Mouse (Mus musculus): Measurements from ENCODE around the gene Gucy1b2. TPM values are rescaled to one million over a fixed set of nuclear protein-coding genes. Genes with fewer than 3 reads are reported as not detected.

Gucy1b2 gene
- polyA plus RNA-seq, 1 experiment from 2014 or later, result not detected

GRCm38 (mm10) chr14:62389729-62390536 is 66.2 kb downstream of the Gucy1b2 start:
- Histone ChIP-seq H3K4me3 (replicated peaks) (no peak overlapping the region), H3K4me2 (no peak overlapping the region), H3K36me3 (no peaks in the 10 kb centered on the region), H3K9me3 (replicated peaks) (no peaks in the 10 kb centered on the region), H3K27me3 (no peaks in the 10 kb centered on the region), H3K27ac (no peak overlapping the region), H3K9ac (no peak overlapping the region), H3K4me1 (replicated peaks) (no peaks in the 10 kb centered on the region)
- ATAC-seq (ENCODE audit: low read depth), result no peak
- DNase-seq, result no peak
- WGBS (ENCODE audit: insufficient replicate concordance), result 62% methylated on average over 9 of the region's 9 CpGs

- Histone ChIP-seq H3K9ac (no peak overlapping the region), H3K4me3 (replicated peaks) (no peak overlapping the region), H3K4me1 (replicated peaks) (no peaks in the 10 kb centered on the region), H3K27ac (no peak overlapping the region), H3K4me2 (no peak overlapping the region), H3K9me3 (replicated peaks) (no peaks in the 10 kb centered on the region), H3K36me3 (no peaks in the 10 kb centered on the region), H3K27me3 (no peaks in the 10 kb centered on the region)
- ATAC-seq (ENCODE audit: low read depth) (no peak), DNase-seq (no peak)
- 69% methylated on average over 6 of the region's 6 CpGs for WGBS (ENCODE audit: insufficient replicate concordance)
Observed at GRCm38 (mm10) chr14:62389064-62389728, 66.9 kb downstream of the Gucy1b2 start.

GRCm38 (mm10) chr14:62383786-62384299 is 72.2 kb downstream of the Gucy1b2 start:
- H3K4me1 ChIP-seq (replicated peaks), result no peaks in the 10 kb centered on the region
- no peaks in the 10 kb centered on the region for H3K27me3 ChIP-seq
- ATAC-seq (ENCODE audit: low read depth), result no peak
- DNase-seq, result no peak
- no peaks in the 10 kb centered on the region for H3K36me3 ChIP-seq
- H3K9me3 ChIP-seq (replicated peaks), result no peaks in the 10 kb centered on the region
- no peak overlapping the region for H3K4me3 ChIP-seq (replicated peaks)
- H3K9ac ChIP-seq, result no peak overlapping the region
- H3K4me2 ChIP-seq, result no peak overlapping the region
- 67% methylated on average over 3 of the region's 3 CpGs for WGBS (ENCODE audit: insufficient replicate concordance)
- H3K27ac ChIP-seq, result no peak overlapping the region

GRCm38 (mm10) chr14:62383109-62383508 is 73.0 kb downstream of the Gucy1b2 start:
- no peak overlapping the region for H3K4me2 ChIP-seq
- no peaks in the 10 kb centered on the region for H3K4me1 ChIP-seq (replicated peaks)
- no peaks in the 10 kb centered on the region for H3K9me3 ChIP-seq (replicated peaks)
- peaks cover 1% of the 10 kb centered on the region; the same call in 1 of the 2 replicates for H3K36me3 ChIP-seq
- H3K9ac ChIP-seq, result no peak overlapping the region
- no peak for DNase-seq
- ATAC-seq (ENCODE audit: low read depth), result no peak
- no peak overlapping the region for H3K27ac ChIP-seq
- no peak overlapping the region for H3K4me3 ChIP-seq (replicated peaks)
- no peaks in the 10 kb centered on the region for H3K27me3 ChIP-seq
- 72% methylated on average over 3 of the region's 3 CpGs for WGBS (ENCODE audit: insufficient replicate concordance)

GRCm38 (mm10) chr14:62380606-62381005 is 75.5 kb downstream of the Gucy1b2 start:
- Histone ChIP-seq H3K27ac (no peak overlapping the region), H3K4me1 (replicated peaks) (no peaks in the 10 kb centered on the region), H3K9me3 (replicated peaks) (no peaks in the 10 kb centered on the region), H3K27me3 (no peaks in the 10 kb centered on the region), H3K4me3 (replicated peaks) (no peak overlapping the region), H3K4me2 (no peak overlapping the region), H3K36me3 (peaks cover 18% of the 10 kb centered on the region), H3K9ac (no peak overlapping the region)
- no peak for ATAC-seq (ENCODE audit: low read depth)
- WGBS (ENCODE audit: insufficient replicate concordance), result 59% methylated on average over 6 of the region's 6 CpGs
- no peak for DNase-seq

- H3K9me3 ChIP-seq (replicated peaks), result no peaks in the 10 kb centered on the region
- DNase-seq (no peak), ATAC-seq (ENCODE audit: low read depth) (no peak)
- no peak overlapping the region for H3K4me2 ChIP-seq
- no peak overlapping the region for H3K4me3 ChIP-seq (replicated peaks)
- no peak overlapping the region for H3K27ac ChIP-seq
- H3K4me1 ChIP-seq (replicated peaks), result peaks cover 5% of the 10 kb centered on the region
- no peak overlapping the region for H3K9ac ChIP-seq
- WGBS (ENCODE audit: insufficient replicate concordance), result 90% methylated on average over 2 of the region's 2 CpGs
- no peaks in the 10 kb centered on the region for H3K27me3 ChIP-seq
- H3K36me3 ChIP-seq, result peaks cover 19% of the 10 kb centered on the region
Observed at GRCm38 (mm10) chr14:62379391-62379790, 76.7 kb downstream of the Gucy1b2 start.

GRCm38 (mm10) chr14:62376115-62376514 is 80.0 kb downstream of the Gucy1b2 start:
- WGBS (ENCODE audit: insufficient replicate concordance), result 72% methylated on average over 2 of the region's 2 CpGs
- no peak overlapping the region for H3K4me2 ChIP-seq

GRCm38 (mm10) chr14:62375694-62376093 is 80.4 kb downstream of the Gucy1b2 start:
- Histone ChIP-seq H3K4me2 (no peak overlapping the region), H3K4me1 (replicated peaks) (peaks cover 10% of the 10 kb centered on the region), H3K9ac (no peak overlapping the region), H3K9me3 (replicated peaks) (no peaks in the 10 kb centered on the region), H3K27ac (no peak overlapping the region), H3K27me3 (no peaks in the 10 kb centered on the region), H3K4me3 (replicated peaks) (no peak overlapping the region), H3K36me3 (peaks cover 34% of the 10 kb centered on the region)
- no peak for ATAC-seq (ENCODE audit: low read depth)
- DNase-seq, result no peak

More at GRCm38 (mm10) chr14:62376115-62376514, 80.0 kb downstream of the Gucy1b2 start:
- DNase-seq, result no peak
- ATAC-seq (ENCODE audit: low read depth), result no peak
- no peaks in the 10 kb centered on the region for H3K9me3 ChIP-seq (replicated peaks)
- H3K4me3 ChIP-seq (replicated peaks), result no peak overlapping the region
- H3K27me3 ChIP-seq, result no peaks in the 10 kb centered on the region
- H3K36me3 ChIP-seq, result peaks cover 30% of the 10 kb centered on the region
- H3K27ac ChIP-seq, result no peak overlapping the region
- H3K9ac ChIP-seq, result no peak overlapping the region
- peaks cover 10% of the 10 kb centered on the region for H3K4me1 ChIP-seq (replicated peaks)

GRCm38 (mm10) chr14:62374001-62374400 is 82.1 kb downstream of the Gucy1b2 start:
- Histone ChIP-seq H3K36me3 (peaks cover 51% of the 10 kb centered on the region), H3K27me3 (no peaks in the 10 kb centered on the region), H3K9ac (no peak overlapping the region), H3K27ac (no peak overlapping the region), H3K9me3 (replicated peaks) (no peaks in the 10 kb centered on the region), H3K4me1 (replicated peaks) (peaks cover 10% of the 10 kb centered on the region), H3K4me2 (no peak overlapping the region), H3K4me3 (replicated peaks) (no peak overlapping the region)
- ATAC-seq (ENCODE audit: low read depth) (no peak), DNase-seq (no peak)
- 71% methylated on average over 10 of the region's 10 CpGs for WGBS (ENCODE audit: insufficient replicate concordance)

- Histone ChIP-seq H3K4me2 (no peak overlapping the region), H3K36me3 (peaks cover 64% of the 10 kb centered on the region), H3K4me1 (replicated peaks) (peaks cover 10% of the 10 kb centered on the region), H3K27me3 (no peaks in the 10 kb centered on the region), H3K9me3 (replicated peaks) (no peaks in the 10 kb centered on the region), H3K27ac (no peak overlapping the region), H3K4me3 (replicated peaks) (no peak overlapping the region), H3K9ac (no peak overlapping the region)
- 65% methylated on average over 6 of the region's 6 CpGs for WGBS (ENCODE audit: insufficient replicate concordance)
- ATAC-seq (ENCODE audit: low read depth) (no peak), DNase-seq (no peak)
Observed at GRCm38 (mm10) chr14:62370819-62371218, 85.3 kb downstream of the Gucy1b2 start.

- Histone ChIP-seq H3K36me3 (peaks cover 73% of the 10 kb centered on the region), H3K4me2 (no peak overlapping the region)
- 80% methylated on average over 2 of the region's 2 CpGs for WGBS (ENCODE audit: insufficient replicate concordance)
Observed at GRCm38 (mm10) chr14:62363774-62364173, 92.3 kb downstream of the Gucy1b2 start.

More at GRCm38 (mm10) chr14:62363774-62364173, 92.3 kb downstream of the Gucy1b2 start:
- no peak for ATAC-seq (ENCODE audit: low read depth)
- no peak overlapping the region for H3K27ac ChIP-seq
- no peaks in the 10 kb centered on the region for H3K27me3 ChIP-seq
- H3K9me3 ChIP-seq (replicated peaks), result no peaks in the 10 kb centered on the region
- DNase-seq, result no peak
- H3K9ac ChIP-seq, result no peak overlapping the region
- H3K4me3 ChIP-seq (replicated peaks), result no peak overlapping the region
- peaks cover 3% of the 10 kb centered on the region; the same call in 1 of the 2 replicates for H3K4me1 ChIP-seq (replicated peaks)
